Mouse (Mus musculus): ENCODE measurements around the gene Mpv17. TPM values are rescaled to one million over a fixed set of nuclear protein-coding genes. Genes with fewer than 3 reads are reported as not detected.

The Mpv17 gene
- 67.3 and 73.4 TPM in 2 replicates for polyA plus RNA-seq (2015; fragmentation: Nextera tagmentation; extraction: Ambion mirVana)

- Histone ChIP-seq H3K36me3 (peaks cover 37% of the 10 kb centered on the region), H3K27me3 (no peaks in the 10 kb centered on the region), H3K4me3 (replicated peaks) (peak within 1 kb of the TSS; percentile 65), H3K9ac (peak within 1 kb of the TSS; percentile 62), H3K27ac (replicated peaks) (peak within 1 kb of the TSS; percentile 88), H3K4me1 (peaks cover 12% of the 10 kb centered on the region), H3K4me2 (replicated peaks) (peak within 1 kb of the TSS; percentile 64), H3K9me3 (replicated peaks) (no peaks in the 10 kb centered on the region)
- WGBS, result under 1% methylated on average over 19 of the region's 19 CpGs
- peak; percentile 92 for ATAC-seq (ENCODE audit: insufficient number of reproducible peaks, low FRiP score, low TSS enrichment, low read depth)
Measured at GRCm38 (mm10) chr5:31154152-31154553, at the start of gene Mpv17. Gene Mpv17, minus strand, starts transcription at chr5:31154251.

GRCm38 (mm10) chr5:31202933-31203332 lies 48.9 kb upstream of the Mpv17 start:
- 82% methylated on average over 7 of the region's 7 CpGs for WGBS
- Histone ChIP-seq H3K9me3 (replicated peaks) (peaks cover 4% of the 10 kb centered on the region; the same call in 1 of the 2 replicates), H3K4me2 (replicated peaks) (peak overlapping the region; percentile 79), H3K27me3 (no peaks in the 10 kb centered on the region), H3K27ac (replicated peaks) (peak overlapping the region; percentile 86), H3K4me3 (replicated peaks) (peak overlapping the region; percentile 90), H3K4me1 (peaks cover 21% of the 10 kb centered on the region), H3K9ac (no peak overlapping the region), H3K36me3 (peaks cover 74% of the 10 kb centered on the region)
- no peak for ATAC-seq (ENCODE audit: insufficient number of reproducible peaks, low FRiP score, low TSS enrichment, low read depth)

- Histone ChIP-seq H3K4me2 (replicated peaks) (peak within 1 kb of the TSS; percentile 79), H3K4me3 (replicated peaks) (peak within 1 kb of the TSS; percentile 90), H3K36me3 (peaks cover 76% of the 10 kb centered on the region), H3K9ac (peak within 1 kb of the TSS; percentile 84), H3K4me1 (peaks cover 21% of the 10 kb centered on the region), H3K27ac (replicated peaks) (peak within 1 kb of the TSS; percentile 86), H3K9me3 (replicated peaks) (peaks cover 4% of the 10 kb centered on the region; the same call in 1 of the 2 replicates), H3K27me3 (no peaks in the 10 kb centered on the region)
- under 1% methylated on average over 53 of the region's 53 CpGs for WGBS
- ATAC-seq (ENCODE audit: insufficient number of reproducible peaks, low FRiP score, low TSS enrichment, low read depth), result peak; percentile 96
Measured at GRCm38 (mm10) chr5:31201742-31202590, 47.9 kb upstream of the Mpv17 start, which contains the start of gene Zfp513. Gene Zfp513, minus strand, starts transcription at chr5:31202303.

- Histone ChIP-seq H3K4me3 (replicated peaks) (peak overlapping the region; percentile 90), H3K27ac (replicated peaks) (peak overlapping the region; percentile 84), H3K4me2 (replicated peaks) (peak overlapping the region; percentile 79), H3K9me3 (replicated peaks) (peaks cover 4% of the 10 kb centered on the region; the same call in 1 of the 2 replicates), H3K9ac (peak overlapping the region; percentile 84), H3K4me1 (peaks cover 21% of the 10 kb centered on the region), H3K27me3 (no peaks in the 10 kb centered on the region), H3K36me3 (peaks cover 78% of the 10 kb centered on the region)
- WGBS, result 14% methylated on average over 13 of the region's 13 CpGs
- ATAC-seq (ENCODE audit: insufficient number of reproducible peaks, low FRiP score, low TSS enrichment, low read depth), result no peak
Measured at GRCm38 (mm10) chr5:31201042-31201741, 47.1 kb upstream of the Mpv17 start.

- Histone ChIP-seq H3K9ac (no peak overlapping the region), H3K4me2 (replicated peaks) (0 out of 2 replicates have a peak overlapping the region, but pooled peaks have one; percentile 79), H3K36me3 (peaks cover 79% of the 10 kb centered on the region), H3K4me1 (peaks cover 21% of the 10 kb centered on the region), H3K9me3 (replicated peaks) (peaks cover 4% of the 10 kb centered on the region; the same call in 1 of the 2 replicates), H3K4me3 (replicated peaks) (peak overlapping the region; percentile 90), H3K27ac (replicated peaks) (no peak overlapping the region), H3K27me3 (no peaks in the 10 kb centered on the region)
- no peak for ATAC-seq (ENCODE audit: insufficient number of reproducible peaks, low FRiP score, low TSS enrichment, low read depth)
- WGBS, result 89% methylated on average over 27 of the region's 27 CpGs
Measured at GRCm38 (mm10) chr5:31200327-31200768, 46.3 kb upstream of the Mpv17 start.

- H3K4me3 ChIP-seq (replicated peaks), result no peak overlapping the region
- H3K27ac ChIP-seq (replicated peaks), result no peak overlapping the region
- H3K4me2 ChIP-seq (replicated peaks), result no peak overlapping the region
- no peak overlapping the region for H3K9ac ChIP-seq
- peaks cover 21% of the 10 kb centered on the region for H3K4me1 ChIP-seq
- ATAC-seq (ENCODE audit: insufficient number of reproducible peaks, low FRiP score, low TSS enrichment, low read depth), result no peak
- H3K27me3 ChIP-seq, result no peaks in the 10 kb centered on the region
- peaks cover 78% of the 10 kb centered on the region for H3K36me3 ChIP-seq
- 85% methylated on average over 9 of the region's 9 CpGs for WGBS
- H3K9me3 ChIP-seq (replicated peaks), result peaks cover 4% of the 10 kb centered on the region; the same call in 1 of the 2 replicates
Measured at GRCm38 (mm10) chr5:31199893-31200292, 45.8 kb upstream of the Mpv17 start.

GRCm38 (mm10) chr5:31199321-31199892 lies 45.4 kb upstream of the Mpv17 start:
- ATAC-seq (ENCODE audit: insufficient number of reproducible peaks, low FRiP score, low TSS enrichment, low read depth), result no peak
- H3K36me3 ChIP-seq, result peaks cover 79% of the 10 kb centered on the region
- H3K4me2 ChIP-seq (replicated peaks), result no peak overlapping the region
- no peak overlapping the region for H3K27ac ChIP-seq (replicated peaks)
- 92% methylated on average over 19 of the region's 19 CpGs for WGBS
- peaks cover 4% of the 10 kb centered on the region; the same call in 1 of the 2 replicates for H3K9me3 ChIP-seq (replicated peaks)
- peaks cover 25% of the 10 kb centered on the region for H3K4me1 ChIP-seq
- no peak overlapping the region for H3K4me3 ChIP-seq (replicated peaks)
- H3K27me3 ChIP-seq, result no peaks in the 10 kb centered on the region
- H3K9ac ChIP-seq, result no peak overlapping the region

GRCm38 (mm10) chr5:31198616-31199320 lies 44.7 kb upstream of the Mpv17 start:
- Histone ChIP-seq H3K4me1 (peaks cover 31% of the 10 kb centered on the region), H3K4me3 (replicated peaks) (no peak overlapping the region), H3K9me3 (replicated peaks) (peaks cover 4% of the 10 kb centered on the region; the same call in 1 of the 2 replicates), H3K27me3 (no peaks in the 10 kb centered on the region), H3K36me3 (peaks cover 73% of the 10 kb centered on the region), H3K9ac (no peak overlapping the region), H3K4me2 (replicated peaks) (no peak overlapping the region), H3K27ac (replicated peaks) (no peak overlapping the region)
- ATAC-seq (ENCODE audit: insufficient number of reproducible peaks, low FRiP score, low TSS enrichment, low read depth), result no peak
- WGBS, result 80% methylated on average over 5 of the region's 5 CpGs

- Histone ChIP-seq H3K27ac (replicated peaks) (no peak overlapping the region), H3K4me2 (replicated peaks) (no peak overlapping the region), H3K27me3 (no peaks in the 10 kb centered on the region), H3K36me3 (peaks cover 67% of the 10 kb centered on the region), H3K9me3 (replicated peaks) (peaks cover 4% of the 10 kb centered on the region; the same call in 1 of the 2 replicates), H3K4me1 (peaks cover 33% of the 10 kb centered on the region), H3K9ac (no peak overlapping the region), H3K4me3 (replicated peaks) (no peak overlapping the region)
- 82% methylated on average over 9 of the region's 9 CpGs for whole genome bisulfite sequencing
- ATAC-seq (ENCODE audit: insufficient number of reproducible peaks, low FRiP score, low TSS enrichment, low read depth), result no peak
Measured at GRCm38 (mm10) chr5:31198170-31198569, 44.1 kb upstream of the Mpv17 start.

- Histone ChIP-seq H3K4me1 (peaks cover 26% of the 10 kb centered on the region), H3K9me3 (replicated peaks) (peaks cover 4% of the 10 kb centered on the region; the same call in 1 of the 2 replicates), H3K27ac (replicated peaks) (no peak overlapping the region), H3K27me3 (no peaks in the 10 kb centered on the region), H3K9ac (no peak overlapping the region), H3K4me2 (replicated peaks) (no peak overlapping the region), H3K4me3 (replicated peaks) (no peak overlapping the region), H3K36me3 (peaks cover 62% of the 10 kb centered on the region)
- no peak for ATAC-seq (ENCODE audit: insufficient number of reproducible peaks, low FRiP score, low TSS enrichment, low read depth)
- WGBS, result 93% methylated on average over 12 of the region's 12 CpGs
Measured at GRCm38 (mm10) chr5:31197072-31197471, 43.0 kb upstream of the Mpv17 start.

Data from embryonic facial prominence, embryonic 15.5 days (tissue).